Mouse (Mus musculus): ENCODE results near the gene Fto. TPM values are rescaled to one million over a fixed set of nuclear protein-coding genes. Genes with fewer than 3 reads are reported as not detected.

Gene Fto
- polyA plus RNA-seq, 1 experiment = 151 TPM

DNA sequence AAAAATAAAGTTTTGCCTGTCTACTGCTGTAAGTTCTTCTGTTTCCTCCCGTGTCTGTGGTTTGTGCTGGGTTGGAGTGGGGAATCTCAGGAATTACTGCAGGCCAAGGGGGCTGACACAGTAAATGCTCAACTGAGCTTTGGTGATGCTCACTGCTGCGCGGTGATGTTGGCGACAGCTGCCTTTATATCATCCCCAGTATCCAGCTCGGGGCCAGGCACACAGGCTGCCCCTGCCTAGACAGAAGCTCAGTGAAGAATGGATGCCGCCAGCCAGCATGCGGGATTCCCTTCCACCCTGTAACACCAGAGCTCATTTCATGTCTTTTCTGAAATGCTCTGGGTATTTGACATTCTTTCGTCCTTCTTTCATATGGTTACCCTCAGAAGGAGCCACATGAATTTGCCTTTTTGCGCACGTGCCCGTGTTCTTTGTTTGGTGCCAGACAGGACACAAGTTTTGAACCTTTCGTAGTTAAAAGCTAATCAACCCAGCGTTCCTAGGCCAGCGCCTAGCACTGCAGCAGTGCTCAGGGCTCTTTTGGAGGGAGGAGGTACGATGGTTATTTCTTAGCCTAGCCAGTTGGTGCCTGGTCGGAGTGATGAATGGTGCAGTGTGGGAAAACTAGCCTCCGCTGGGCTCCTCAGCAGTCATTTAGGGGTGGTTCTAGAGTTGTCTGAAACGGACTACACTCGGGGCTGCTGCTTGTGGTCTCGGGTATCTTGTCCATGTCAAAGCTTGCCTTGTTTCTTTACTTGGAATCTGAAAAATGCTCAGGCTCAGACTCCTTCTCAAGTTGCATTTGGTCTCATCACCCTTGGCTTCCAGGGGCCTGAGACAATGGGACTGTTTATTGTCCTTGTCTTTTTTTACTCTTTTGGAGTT lies 62.0 kb downstream of the Fto start:
- H3K4me1 ChIP-seq (ENCODE audit: control insufficient read depth, insufficient read depth, low read length) = peaks cover 20% of the 10 kb centered on the region
- H3K27me3 ChIP-seq (ENCODE audit: control insufficient read depth, insufficient read depth, low read length) = no peaks in the 10 kb centered on the region
- no peak overlapping the region for H3K27ac ChIP-seq (ENCODE audit: insufficient read depth, low read length)
- H3K4me3 ChIP-seq (replicated peaks; ENCODE audit: insufficient read depth, low read depth, low read length) = no peak overlapping the region
- WGBS = 81% methylated on average over 20 of the region's 20 CpGs
- TF ChIP-seq CTCF (IDR thresholded peaks at IDR 0.05; ENCODE audit: borderline replicate concordance, insufficient read depth, low read depth, low read length) = no peak
- TF ChIP-seq POLR2A (IDR thresholded peaks at IDR 0.05; ENCODE audit: borderline replicate concordance, insufficient read depth, low read length) = no peak
- DNase-seq = no peak

DNA sequence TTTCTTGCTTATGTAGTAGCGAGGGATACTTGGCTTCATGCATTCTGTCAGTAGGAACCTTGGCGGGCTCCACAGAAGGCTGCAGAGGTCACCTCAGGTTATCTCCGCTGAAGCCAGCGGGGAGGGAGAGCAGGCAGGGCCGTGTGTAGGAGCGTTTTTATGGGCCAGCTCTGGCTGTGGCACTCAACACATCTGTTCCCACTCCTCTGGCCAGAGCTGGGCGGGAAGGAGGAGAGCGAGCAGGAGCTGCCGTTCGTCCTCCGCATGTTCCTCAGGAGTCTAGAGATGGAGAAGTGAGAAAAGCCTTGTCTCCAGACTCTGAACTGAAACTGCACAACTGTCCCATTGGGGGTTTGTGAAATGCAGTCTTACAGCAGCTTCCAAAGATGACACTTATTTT lies 63.5 kb downstream of the Fto start:
- 21% methylated on average over 11 of the region's 11 CpGs for WGBS

GRCm38 (mm10) chr8:91377275-91377674 lies 64.0 kb downstream of the Fto start:
- peaks cover 16% of the 10 kb centered on the region for H3K4me1 ChIP-seq (ENCODE audit: control insufficient read depth, insufficient read depth, low read length)
- WGBS = 91% methylated on average over 6 of the region's 6 CpGs

More for the DNA sequence above, 63.5 kb downstream of the Fto start:
- no peak for TF ChIP-seq CTCF (IDR thresholded peaks at IDR 0.05; ENCODE audit: borderline replicate concordance, insufficient read depth, low read depth, low read length)
- no peak for TF ChIP-seq POLR2A (IDR thresholded peaks at IDR 0.05; ENCODE audit: borderline replicate concordance, insufficient read depth, low read length)
- H3K27ac ChIP-seq (ENCODE audit: insufficient read depth, low read length) = no peak overlapping the region
- no peaks in the 10 kb centered on the region for H3K27me3 ChIP-seq (ENCODE audit: control insufficient read depth, insufficient read depth, low read length)
- peaks cover 20% of the 10 kb centered on the region for H3K4me1 ChIP-seq (ENCODE audit: control insufficient read depth, insufficient read depth, low read length)
- peak in 1 of 2 experiments; percentile 30 for DNase-seq
- no peak overlapping the region for H3K4me3 ChIP-seq (replicated peaks; ENCODE audit: insufficient read depth, low read depth, low read length)

DNA sequence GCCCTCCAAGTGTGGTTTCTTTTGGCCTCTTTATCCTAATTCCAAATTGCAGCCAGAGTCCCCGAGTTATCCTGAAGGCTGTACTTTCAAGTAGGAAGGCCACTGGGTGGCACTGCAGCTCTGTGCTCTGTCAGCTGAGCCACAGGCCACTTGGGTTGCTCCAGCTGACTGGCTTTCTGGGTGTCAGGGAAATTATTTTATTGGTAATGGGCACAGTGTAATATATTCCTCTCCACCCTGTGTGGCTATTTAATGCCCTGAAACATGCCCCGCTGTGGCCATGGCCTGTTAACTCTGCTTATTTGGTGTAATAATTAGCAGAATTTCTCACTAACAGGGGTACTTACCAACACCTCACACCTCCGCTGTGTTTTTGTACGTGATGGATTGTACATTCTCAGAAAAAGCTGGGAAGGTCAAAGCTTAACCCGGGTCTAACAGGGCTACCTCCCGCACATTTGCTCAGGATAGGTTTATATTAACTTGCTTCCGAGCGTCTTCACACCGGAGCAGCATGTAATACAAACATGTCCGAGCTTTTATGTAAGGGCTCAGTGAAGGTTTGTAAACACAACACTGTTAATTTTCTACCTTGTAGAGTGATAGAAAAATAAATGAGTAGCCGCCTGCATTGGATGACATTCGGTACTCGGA lies 65.6 kb downstream of the Fto start:
- WGBS = 76% methylated on average over 13 of the region's 13 CpGs
- TF ChIP-seq CTCF (IDR thresholded peaks at IDR 0.05; ENCODE audit: borderline replicate concordance, insufficient read depth, low read depth, low read length) (peak; percentile 93), POLR2A (IDR thresholded peaks at IDR 0.05; ENCODE audit: borderline replicate concordance, insufficient read depth, low read length) (no peak)
- peaks cover 13% of the 10 kb centered on the region for H3K4me1 ChIP-seq (ENCODE audit: control insufficient read depth, insufficient read depth, low read length)

More at GRCm38 (mm10) chr8:91377275-91377674, 64.0 kb downstream of the Fto start:
- TF ChIP-seq CTCF (IDR thresholded peaks at IDR 0.05; ENCODE audit: borderline replicate concordance, insufficient read depth, low read depth, low read length) = no peak
- no peak for TF ChIP-seq POLR2A (IDR thresholded peaks at IDR 0.05; ENCODE audit: borderline replicate concordance, insufficient read depth, low read length)
- no peaks in the 10 kb centered on the region for H3K27me3 ChIP-seq (ENCODE audit: control insufficient read depth, insufficient read depth, low read length)
- no peak overlapping the region for H3K4me3 ChIP-seq (replicated peaks; ENCODE audit: insufficient read depth, low read depth, low read length)
- no peak for DNase-seq
- H3K27ac ChIP-seq (ENCODE audit: insufficient read depth, low read length) = no peak overlapping the region

DNA sequence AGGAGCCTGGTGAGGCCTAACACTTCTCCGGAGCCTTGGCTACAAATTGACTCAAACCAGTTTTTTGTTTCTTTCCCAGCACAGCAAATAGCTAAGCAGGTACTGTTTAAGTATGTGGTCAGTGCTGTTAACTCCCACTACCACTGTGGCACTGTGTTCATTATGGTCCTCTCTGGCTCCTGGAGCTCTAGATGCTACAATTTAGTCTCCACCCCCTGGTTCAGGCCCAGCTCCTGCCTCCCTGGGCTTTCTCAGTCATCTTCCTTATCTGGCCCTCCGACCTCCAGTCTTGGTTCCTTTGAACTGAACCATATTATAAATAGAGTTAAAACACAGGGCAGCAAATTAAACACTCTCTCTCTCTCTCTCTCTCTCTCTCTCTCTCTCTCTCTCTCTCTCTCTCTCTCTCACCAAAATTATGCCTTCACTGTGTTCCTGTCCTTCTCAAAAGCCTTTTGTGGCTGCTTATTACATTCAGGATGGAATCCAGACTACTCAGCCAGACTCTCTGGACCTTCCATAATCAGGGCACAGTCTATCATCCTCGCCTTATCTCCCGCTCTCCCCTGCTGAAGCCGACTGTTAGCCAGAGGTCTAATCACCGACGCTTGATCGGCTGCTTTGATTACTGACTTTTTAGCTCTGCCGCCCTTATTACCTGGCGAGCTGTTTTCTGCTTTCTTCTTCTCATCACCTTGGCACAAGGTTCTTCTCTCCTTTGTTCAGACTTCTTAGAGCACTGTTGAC lies 67.6 kb downstream of the Fto start:
- TF ChIP-seq POLR2A (IDR thresholded peaks at IDR 0.05; ENCODE audit: borderline replicate concordance, insufficient read depth, low read length) (no peak), CTCF (IDR thresholded peaks at IDR 0.05; ENCODE audit: borderline replicate concordance, insufficient read depth, low read depth, low read length) (no peak)
- no peaks in the 10 kb centered on the region for H3K27me3 ChIP-seq (ENCODE audit: control insufficient read depth, insufficient read depth, low read length)
- no peak overlapping the region for H3K27ac ChIP-seq (ENCODE audit: insufficient read depth, low read length)
- no peak overlapping the region for H3K4me3 ChIP-seq (replicated peaks; ENCODE audit: insufficient read depth, low read depth, low read length)
- DNase-seq = no peak
- H3K4me1 ChIP-seq (ENCODE audit: control insufficient read depth, insufficient read depth, low read length) = peaks cover 13% of the 10 kb centered on the region
- WGBS = 50% methylated on average over 10 of the region's 10 CpGs

More for the DNA sequence above, 65.6 kb downstream of the Fto start:
- no peak overlapping the region for H3K4me3 ChIP-seq (replicated peaks; ENCODE audit: insufficient read depth, low read depth, low read length)
- peak; percentile 74 to 78 for DNase-seq
- no peak overlapping the region for H3K27ac ChIP-seq (ENCODE audit: insufficient read depth, low read length)
- no peaks in the 10 kb centered on the region for H3K27me3 ChIP-seq (ENCODE audit: control insufficient read depth, insufficient read depth, low read length)

GRCm38 (mm10) chr8:91381543-91382106 lies 68.3 kb downstream of the Fto start:
- H3K27ac ChIP-seq (ENCODE audit: insufficient read depth, low read length) = no peak overlapping the region
- TF ChIP-seq POLR2A (IDR thresholded peaks at IDR 0.05; ENCODE audit: borderline replicate concordance, insufficient read depth, low read length) (no peak), CTCF (IDR thresholded peaks at IDR 0.05; ENCODE audit: borderline replicate concordance, insufficient read depth, low read depth, low read length) (no peak)
- no peak for DNase-seq
- H3K4me1 ChIP-seq (ENCODE audit: control insufficient read depth, insufficient read depth, low read length) = peaks cover 9% of the 10 kb centered on the region
- H3K4me3 ChIP-seq (replicated peaks; ENCODE audit: insufficient read depth, low read depth, low read length) = no peak overlapping the region
- no peaks in the 10 kb centered on the region for H3K27me3 ChIP-seq (ENCODE audit: control insufficient read depth, insufficient read depth, low read length)
- WGBS = 60% methylated on average over 7 of the region's 7 CpGs

- peak in 1 of 2 experiments; percentile 32 for DNase-seq
- Histone ChIP-seq H3K27ac (ENCODE audit: insufficient read depth, low read length) (no peak overlapping the region), H3K4me1 (ENCODE audit: control insufficient read depth, insufficient read depth, low read length) (peaks cover 10% of the 10 kb centered on the region), H3K4me3 (replicated peaks; ENCODE audit: insufficient read depth, low read depth, low read length) (no peak overlapping the region), H3K27me3 (ENCODE audit: control insufficient read depth, insufficient read depth, low read length) (no peaks in the 10 kb centered on the region)
- WGBS = 52% methylated on average over 3 of the region's 3 CpGs
- TF ChIP-seq POLR2A (IDR thresholded peaks at IDR 0.05; ENCODE audit: borderline replicate concordance, insufficient read depth, low read length) (no peak), CTCF (IDR thresholded peaks at IDR 0.05; ENCODE audit: borderline replicate concordance, insufficient read depth, low read depth, low read length) (no peak)
Measured at GRCm38 (mm10) chr8:91383210-91383609, 69.9 kb downstream of the Fto start.
